In the genomic region with DNA sequence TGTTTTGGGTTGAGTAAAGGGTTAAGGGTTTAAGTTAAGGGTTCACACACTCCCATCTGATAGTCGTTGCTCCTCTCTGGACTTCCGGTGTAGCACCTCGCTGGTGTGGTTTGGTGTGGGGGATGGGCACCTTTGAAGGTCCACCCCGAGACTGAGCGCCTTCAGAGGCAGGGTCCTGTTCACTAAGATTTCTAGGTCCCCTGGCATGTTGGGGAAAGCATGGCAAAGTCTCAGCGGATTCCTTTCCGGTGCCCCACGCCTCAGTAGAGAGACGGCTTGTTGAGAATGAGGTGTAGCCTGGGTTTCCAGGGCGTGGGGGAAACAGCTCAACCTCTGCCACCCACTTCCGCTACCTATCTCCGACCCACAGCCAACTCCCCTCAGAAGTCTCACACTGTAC, we compare ENCODE assay signal across 8 mouse cellular contexts. TPM values are rescaled to one million over a fixed set of nuclear protein-coding genes. Genes with fewer than 3 reads are reported as not detected.
DNase-seq lines count a peak whose midpoint lies in the region; ATAC-seq and TF ChIP-seq lines count a peak whose summit lies in the region.

No protein-coding gene starts in this region.

- peak overlapping the region; percentile 92 for H3K27ac ChIP-seq in testis, adult 2 months (ENCODE audit: control insufficient read depth, insufficient read depth, low read depth, low read length)
- H3K27ac ChIP-seq in embryonic facial prominence, embryonic 15.5 days (replicated peaks) = peak overlapping the region; percentile 90
- no peak overlapping the region for H3K27ac ChIP-seq in hindbrain, embryonic 14.5 days
- peak overlapping the region; percentile 90 for H3K27ac ChIP-seq in liver, embryonic 13.5 days

- no peak for DNase-seq in testis, postnatal 14 days (ENCODE audit: low spot score)
- no peak for DNase-seq in hindbrain, embryonic 14.5 days (ENCODE audit: low spot score)
- DNase-seq in liver, embryonic 13.5 days = peak; percentile 63
- DNase-seq in natural killer cell, adult 2 months (ENCODE audit: low spot score in 2 of 2) = peak; percentile 87 to 91
- DNase-seq in yolk sac, embryonic 10.5 days (ENCODE audit: low spot score) = peak; percentile 71

- no peaks in the 10 kb centered on the region; the same call in 1 of the 2 replicates for H3K36me3 ChIP-seq in testis, adult 2 months (ENCODE audit: control insufficient read depth, insufficient read depth, low read length)
- peaks cover 11% of the 10 kb centered on the region for H3K36me3 ChIP-seq in embryonic facial prominence, embryonic 15.5 days
- H3K36me3 ChIP-seq in hindbrain, embryonic 14.5 days (replicated peaks; ENCODE audit: control insufficient read depth, insufficient read depth) = peaks cover 22% of the 10 kb centered on the region
- H3K36me3 ChIP-seq in liver, embryonic 13.5 days = peaks cover 20% of the 10 kb centered on the region

- WGBS in embryonic facial prominence, embryonic 15.5 days = 36% methylated on average over 12 of the region's 12 CpGs
- 55% methylated on average over 12 of the region's 12 CpGs for WGBS in hindbrain, embryonic 14.5 days
- 3% methylated on average over 12 of the region's 12 CpGs for WGBS in liver, embryonic 13.5 days (ENCODE audit: insufficient replicate concordance)

- ATAC-seq in embryonic facial prominence, embryonic 15.5 days (ENCODE audit: insufficient number of reproducible peaks, low FRiP score, low TSS enrichment, low read depth) = no peak
- no peak for ATAC-seq in hindbrain, embryonic 14.5 days (ENCODE audit: low FRiP score)
- peak; percentile 47 for ATAC-seq in liver, embryonic 13.5 days (ENCODE audit: low read depth)
- ATAC-seq in frontal cortex, adult (ENCODE audit: low TSS enrichment) = no peak

- peak overlapping the region; percentile 68; the same call in 1 of the 2 replicates for H3K9ac ChIP-seq in embryonic facial prominence, embryonic 15.5 days
- H3K9ac ChIP-seq in hindbrain, embryonic 14.5 days = peak overlapping the region; percentile 69; the same call in 1 of the 2 replicates
- H3K9ac ChIP-seq in liver, embryonic 13.5 days = peak overlapping the region; percentile 96

- no peaks in the 10 kb centered on the region for H3K9me3 ChIP-seq in embryonic facial prominence, embryonic 15.5 days (replicated peaks)
- no peaks in the 10 kb centered on the region for H3K9me3 ChIP-seq in hindbrain, embryonic 14.5 days (ENCODE audit: control insufficient read depth, low read length)
- no peaks in the 10 kb centered on the region for H3K9me3 ChIP-seq in liver, embryonic 13.5 days (replicated peaks)

- peak overlapping the region; percentile 86 for H3K4me3 ChIP-seq in testis, adult 2 months (ENCODE audit: control insufficient read depth, low read depth, low read length)
- H3K4me3 ChIP-seq in embryonic facial prominence, embryonic 15.5 days (replicated peaks) = peak overlapping the region; percentile 100
- H3K4me3 ChIP-seq in hindbrain, embryonic 14.5 days (replicated peaks; ENCODE audit: low read length) = peak overlapping the region; percentile 94
- H3K4me3 ChIP-seq in liver, embryonic 13.5 days (replicated peaks) = peak overlapping the region; percentile 100

- no peaks in the 10 kb centered on the region for H3K27me3 ChIP-seq in testis, adult 2 months (ENCODE audit: control insufficient read depth, insufficient read depth, low read length)
- H3K27me3 ChIP-seq in embryonic facial prominence, embryonic 15.5 days = no peaks in the 10 kb centered on the region
- H3K27me3 ChIP-seq in hindbrain, embryonic 14.5 days (ENCODE audit: control insufficient read depth, insufficient read depth, low read length) = peaks cover 4% of the 10 kb centered on the region
- H3K27me3 ChIP-seq in liver, embryonic 13.5 days = no peaks in the 10 kb centered on the region

- peaks cover 10% of the 10 kb centered on the region for H3K4me1 ChIP-seq in testis, adult 2 months (ENCODE audit: control insufficient read depth, insufficient read depth, low read length)
- H3K4me1 ChIP-seq in embryonic facial prominence, embryonic 15.5 days = peaks cover 43% of the 10 kb centered on the region
- peaks cover 32% of the 10 kb centered on the region for H3K4me1 ChIP-seq in hindbrain, embryonic 14.5 days (replicated peaks; ENCODE audit: control insufficient read depth, insufficient read depth, low read length)
- peaks cover 50% of the 10 kb centered on the region for H3K4me1 ChIP-seq in liver, embryonic 13.5 days (replicated peaks)

- peak overlapping the region; percentile 86 for H3K4me2 ChIP-seq in embryonic facial prominence, embryonic 15.5 days (replicated peaks)
- H3K4me2 ChIP-seq in hindbrain, embryonic 14.5 days (replicated peaks) = peak overlapping the region; percentile 68
- H3K4me2 ChIP-seq in liver, embryonic 13.5 days = peak overlapping the region; percentile 91

- no peak for TF ChIP-seq CTCF in testis, adult 2 months (IDR thresholded peaks at IDR 0.05; ENCODE audit: control insufficient read depth, insufficient read depth, insufficient replicate concordance, low read depth, low read length)

- no peak for TF ChIP-seq POLR2A in testis, adult 2 months (IDR thresholded peaks at IDR 0.05; ENCODE audit: control insufficient read depth, low read depth, low read length)

RNA-seq across cellular contexts. Expression of gene Sart1, which starts 1.1 kb away (rescaled TPM):
- 27.4 and 32.8 TPM in 2 replicates for polyA plus RNA-seq in testis, adult 2 months (2012; rRNA removed)
- 81.5 and 83.5 TPM in 2 replicates for polyA plus RNA-seq in embryonic facial prominence, embryonic 15.5 days (2015; fragmentation: Nextera tagmentation; extraction: Ambion mirVana)
- 53.3 and 57.3 TPM in 2 replicates for polyA plus RNA-seq in hindbrain, embryonic 14.5 days (2014; fragmentation: Nextera tagmentation; extraction: Ambion mirVana)
- polyA plus RNA-seq in liver, embryonic 13.5 days (2015; fragmentation: Nextera tagmentation; extraction: Ambion mirVana) = 35.1 and 41.0 TPM in 2 replicates

RNA-seq across cellular contexts. Expression of gene Tsga10ip, which starts 12.7 kb away (rescaled TPM):
- polyA plus RNA-seq in testis, adult 2 months (2012; rRNA removed) = 353 and 423 TPM in 2 replicates
- polyA plus RNA-seq in embryonic facial prominence, embryonic 15.5 days (2015; fragmentation: Nextera tagmentation; extraction: Ambion mirVana) = 0.72 and 1.1 TPM in 2 replicates
- polyA plus RNA-seq in hindbrain, embryonic 14.5 days (2014; fragmentation: Nextera tagmentation; extraction: Ambion mirVana) = not detected in 2 replicates
- polyA plus RNA-seq in liver, embryonic 13.5 days (2015; fragmentation: Nextera tagmentation; extraction: Ambion mirVana) = 0.12 TPM in 1 of 2 replicates, not detected in the other

RNA-seq across cellular contexts. Expression of gene Banf1, which starts 22.7 kb away (rescaled TPM):
- polyA plus RNA-seq in testis, adult 2 months (2012; rRNA removed) = 105 and 120 TPM in 2 replicates
- 399 and 402 TPM in 2 replicates for polyA plus RNA-seq in embryonic facial prominence, embryonic 15.5 days (2015; fragmentation: Nextera tagmentation; extraction: Ambion mirVana)
- polyA plus RNA-seq in hindbrain, embryonic 14.5 days (2014; fragmentation: Nextera tagmentation; extraction: Ambion mirVana) = 308 and 323 TPM in 2 replicates
- polyA plus RNA-seq in liver, embryonic 13.5 days (2015; fragmentation: Nextera tagmentation; extraction: Ambion mirVana) = 337 and 338 TPM in 2 replicates

RNA-seq across cellular contexts. Expression of gene Eif1ad, which starts 23.1 kb away (rescaled TPM):
- polyA plus RNA-seq in testis, adult 2 months (2012; rRNA removed) = 24.5 and 26.9 TPM in 2 replicates
- polyA plus RNA-seq in embryonic facial prominence, embryonic 15.5 days (2015; fragmentation: Nextera tagmentation; extraction: Ambion mirVana) = 48.6 and 55.1 TPM in 2 replicates
- 35.0 and 37.2 TPM in 2 replicates for polyA plus RNA-seq in hindbrain, embryonic 14.5 days (2014; fragmentation: Nextera tagmentation; extraction: Ambion mirVana)
- 39.6 and 42.6 TPM in 2 replicates for polyA plus RNA-seq in liver, embryonic 13.5 days (2015; fragmentation: Nextera tagmentation; extraction: Ambion mirVana)

RNA-seq across cellular contexts. Expression of gene Drap1, which starts 35.1 kb away (rescaled TPM):
- 290 and 345 TPM in 2 replicates for polyA plus RNA-seq in testis, adult 2 months (2012; rRNA removed)
- 267 and 280 TPM in 2 replicates for polyA plus RNA-seq in embryonic facial prominence, embryonic 15.5 days (2015; fragmentation: Nextera tagmentation; extraction: Ambion mirVana)
- 237 and 253 TPM in 2 replicates for polyA plus RNA-seq in hindbrain, embryonic 14.5 days (2014; fragmentation: Nextera tagmentation; extraction: Ambion mirVana)
- 90.0 and 94.5 TPM in 2 replicates for polyA plus RNA-seq in liver, embryonic 13.5 days (2015; fragmentation: Nextera tagmentation; extraction: Ambion mirVana)

Comparison
In these comparisons a context has a peak if more than half of its experiments do, and no peak if none do; other contexts are left out.
1. DNase-seq: peak in liver, embryonic 13.5 days (single experiment), natural killer cell, adult 2 months (2 of 2) and yolk sac, embryonic 10.5 days (single experiment); none in testis, postnatal 14 days (single experiment) and hindbrain, embryonic 14.5 days (single experiment).
2. RNA of gene Tsga10ip, which starts 12.7 kb away (polyA plus RNA-seq): 353 to 423 TPM in testis, adult 2 months; 0.72 to 1.1 TPM in embryonic facial prominence, embryonic 15.5 days, 0.12 TPM in liver, embryonic 13.5 days and not detected in hindbrain, embryonic 14.5 days; every median in the first group is over 100 times any median in the second.
3. Peak in every context shown above with its lines, with median percentiles within 50 percentile points of each other: H3K4me3 ChIP-seq, H3K4me2 ChIP-seq and H3K9ac ChIP-seq.